Mouse (Mus musculus) hematopoietic stem cell, adult 5-6 weeks (primary cell): Measurements from ENCODE around the gene Dhx34. TPM values are rescaled to one million over a fixed set of nuclear protein-coding genes. Genes with fewer than 3 reads are reported as not detected.
A peak's percentile ranks its signal among the peaks of the same experiment; 100 is the strongest.

Experiments used
- ATAC-seq, 2 experiments: fragments of 125-278 bp in 1 of 2; replicated peaks in 1 of 2; 2 replicates each; pipeline ENCODE4 v1.8.0; 2016 to 2017; ENCODE audit warnings: inconsistent platforms in 2 of 2, mild to moderate bottlenecking in 2 of 2, moderate number of reproducible peaks in 2 of 2, low read depth in 1 of 2, moderate TSS enrichment in 1 of 2; ENCODE audit not compliant: low FRiP score in 2 of 2, poor library complexity in 2 of 2, severe bottlenecking in 2 of 2, insufficient read depth in 1 of 2, low TSS enrichment in 1 of 2
- total RNA-seq: library from RNA; stranded (forward); fragments of 172-1452, 232-1000 nt; gene quantifications from 2 replicates; pipeline ENCODE4 v1.2.3, GENCODE M21; 2017

The Dhx34 gene
- total RNA-seq, 1 experiment from 2014 or later, result 9.7 TPM

DNA sequence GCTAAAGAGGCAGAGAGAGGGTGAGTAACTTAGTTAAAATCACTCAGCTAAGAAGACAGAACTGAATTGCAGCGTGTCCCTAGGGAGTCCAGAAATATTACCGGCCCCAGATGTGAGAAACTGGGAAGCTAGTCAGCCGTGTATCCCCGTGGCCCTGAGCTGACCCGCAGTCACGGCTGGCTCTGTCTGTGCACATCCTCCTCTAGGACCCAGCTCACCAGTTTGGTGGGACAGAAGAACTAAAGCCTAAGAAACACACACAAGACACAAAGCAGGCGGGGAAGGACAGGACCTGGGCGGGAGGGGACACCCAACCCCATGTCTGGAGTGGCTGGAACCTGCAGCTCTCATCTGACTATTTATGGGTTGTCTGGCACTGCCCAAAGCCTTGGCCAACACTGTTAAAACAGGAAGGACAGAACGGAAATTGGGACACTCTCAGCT lies 17.7 kb upstream of the Dhx34 start:
- peak in 1 of 2 experiments; percentile 63; a peak in 1 of 4 replicates for ATAC-seq

DNA sequence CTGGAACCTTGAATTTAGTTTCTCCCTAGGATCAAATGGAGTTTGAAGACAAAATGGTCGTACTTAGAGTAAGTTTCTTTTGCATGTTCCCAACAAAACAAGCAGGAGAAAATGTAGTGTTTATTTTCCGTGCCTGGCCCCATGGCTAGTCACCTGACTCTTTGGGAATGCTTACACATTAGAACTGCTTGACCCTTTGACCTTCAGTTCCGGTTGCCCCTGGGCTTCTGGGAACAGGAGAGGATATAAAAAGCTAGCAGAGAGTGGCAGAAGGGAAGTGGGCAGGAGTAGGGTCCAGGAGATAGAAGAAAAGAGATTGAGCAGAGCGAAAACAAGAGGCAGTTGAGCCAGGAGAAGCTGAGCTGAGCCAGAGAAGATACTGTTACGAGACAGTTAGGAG lies 8.0 kb upstream of the Dhx34 start:
- no peak for ATAC-seq

DNA sequence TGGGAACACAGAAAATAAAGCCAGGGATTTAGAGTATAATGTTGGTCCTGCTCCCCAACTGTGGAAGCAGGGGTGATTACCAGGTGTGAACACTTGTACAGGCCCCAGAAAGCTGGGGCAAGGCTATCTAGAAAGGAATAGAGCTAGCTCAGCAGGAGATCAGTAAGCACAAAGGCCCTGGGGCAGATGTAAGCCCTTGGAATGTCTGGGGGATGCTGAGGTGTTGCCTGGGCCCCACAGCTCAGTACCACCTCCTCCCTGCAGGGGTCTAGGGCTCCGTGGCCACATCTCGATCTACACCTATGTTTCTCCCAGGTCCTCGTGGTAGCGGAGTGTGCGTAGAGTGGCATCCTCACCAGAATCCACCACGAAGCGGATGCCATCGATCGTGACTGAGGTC lies 7.9 kb downstream of the Dhx34 start:
- ATAC-seq, result no peak

- ATAC-seq, result no peak
Measured at GRCm38 (mm10) chr7:16213196-16213595, 8.6 kb downstream of the Dhx34 start.

GRCm38 (mm10) chr7:16210862-16211365 lies 10.9 kb downstream of the Dhx34 start:
- no peak for ATAC-seq

- no peak for ATAC-seq
Measured at GRCm38 (mm10) chr7:16208781-16209665, 12.8 kb downstream of the Dhx34 start.

DNA sequence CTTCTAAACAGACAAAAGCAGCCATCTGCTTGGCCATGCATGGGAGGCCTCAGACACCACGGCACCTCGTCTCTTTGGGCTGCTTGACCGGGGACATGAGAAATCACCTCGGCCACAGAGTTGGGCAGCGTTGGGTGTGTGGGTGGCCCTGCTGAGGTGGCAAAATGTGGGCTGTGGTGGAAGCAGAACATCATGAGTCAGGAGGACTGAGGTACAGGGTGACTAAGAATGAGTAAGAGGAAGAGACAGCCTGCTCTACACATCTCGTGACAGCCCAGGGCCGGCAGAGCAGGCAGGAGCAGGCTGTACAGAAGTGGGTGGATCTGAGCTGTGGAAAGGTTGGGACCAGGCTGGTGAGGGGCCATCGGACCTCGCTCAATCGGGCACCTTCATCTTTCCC lies 14.3 kb downstream of the Dhx34 start:
- ATAC-seq, result peak; percentile 12 to 49; a peak in 1 of 4 replicates

DNA sequence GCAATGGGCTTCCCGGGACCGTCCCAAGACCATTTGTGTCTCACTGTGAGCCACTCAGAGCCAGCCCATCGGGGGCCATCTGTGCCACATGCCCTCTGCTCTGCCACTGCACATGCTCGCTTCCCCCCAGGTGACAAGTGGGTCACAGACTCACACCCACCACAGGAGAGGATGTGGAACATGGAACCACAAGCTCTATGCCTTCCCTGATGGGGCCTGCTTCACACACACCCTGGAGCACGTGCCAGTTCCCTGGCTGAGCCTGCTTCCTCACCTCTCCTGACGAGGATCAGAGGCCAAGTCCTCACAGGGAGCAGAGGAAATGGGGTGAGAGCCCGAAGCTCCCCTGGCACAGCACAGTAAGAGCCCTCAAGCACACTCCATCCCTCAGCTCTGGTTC lies 14.8 kb downstream of the Dhx34 start:
- peak; percentile 15 to 18; a peak in 1 of 4 replicates for ATAC-seq

DNA sequence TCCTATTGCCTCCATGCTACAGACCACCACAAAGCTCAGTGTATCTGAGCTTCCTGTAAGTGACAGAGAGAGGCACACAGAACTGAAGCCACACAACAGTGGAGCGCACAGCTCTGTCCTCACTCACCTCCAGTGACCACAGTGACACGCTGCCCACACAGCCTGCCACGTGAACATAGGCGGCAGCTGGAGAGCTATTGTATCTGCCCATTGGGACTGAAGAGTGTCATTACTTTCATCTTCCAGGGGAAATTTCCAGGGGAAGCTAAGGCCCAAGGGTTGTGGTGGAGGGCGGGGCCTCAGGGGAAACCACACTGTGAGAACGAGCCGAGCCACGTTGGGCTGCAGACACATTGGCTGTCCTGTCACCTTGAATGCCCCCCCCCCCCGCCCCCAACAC lies 17.0 kb downstream of the Dhx34 start:
- no peak; a peak in 1 of 4 replicates for ATAC-seq

DNA sequence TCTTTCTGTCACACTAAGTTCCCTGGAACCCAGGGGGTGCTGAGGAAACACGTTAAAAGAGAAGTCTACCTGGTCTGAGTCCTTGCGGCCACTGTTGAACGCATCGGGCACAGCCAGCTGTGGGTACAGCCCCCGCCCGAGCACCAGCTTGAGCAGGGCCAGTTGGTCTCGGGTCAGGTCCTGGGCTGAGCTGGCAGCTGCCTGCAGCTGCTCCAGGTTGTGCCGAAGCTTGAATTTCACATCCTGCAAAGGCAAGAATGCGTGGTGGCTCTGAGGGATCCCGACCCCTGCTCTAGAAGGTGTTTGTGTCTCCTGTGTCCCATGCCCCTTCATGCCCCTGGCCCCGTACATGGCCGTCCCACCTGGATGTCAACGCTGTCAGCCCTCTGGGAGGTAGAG lies 18.3 kb downstream of the Dhx34 start:
- no peak for ATAC-seq

GRCm38 (mm10) chr7:16202756-16203504 lies 18.9 kb downstream of the Dhx34 start:
- no peak for ATAC-seq

DNA sequence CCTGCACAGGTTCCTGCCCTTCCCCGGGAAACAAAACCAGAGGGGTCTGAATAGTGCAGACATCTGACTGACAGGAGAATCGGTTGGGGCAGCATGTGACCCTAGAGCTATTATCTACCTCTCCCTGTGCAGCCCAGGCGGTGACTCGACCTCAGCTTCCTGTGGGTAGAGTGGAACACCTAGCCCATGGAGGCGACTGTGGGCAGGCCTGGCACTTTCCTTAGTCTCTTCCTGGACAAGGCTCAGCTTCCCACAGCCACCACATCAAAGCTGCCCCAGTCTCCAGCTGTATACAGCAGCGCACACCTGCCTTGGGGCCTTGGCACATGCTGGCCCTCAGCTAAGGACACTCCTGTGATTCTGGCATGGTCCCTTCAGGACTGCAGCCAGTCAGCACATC lies 20.7 kb downstream of the Dhx34 start:
- ATAC-seq, result peak; percentile 62 to 77

GRCm38 (mm10) chr7:16198540-16198939 lies 23.3 kb downstream of the Dhx34 start:
- no peak for ATAC-seq

DNA sequence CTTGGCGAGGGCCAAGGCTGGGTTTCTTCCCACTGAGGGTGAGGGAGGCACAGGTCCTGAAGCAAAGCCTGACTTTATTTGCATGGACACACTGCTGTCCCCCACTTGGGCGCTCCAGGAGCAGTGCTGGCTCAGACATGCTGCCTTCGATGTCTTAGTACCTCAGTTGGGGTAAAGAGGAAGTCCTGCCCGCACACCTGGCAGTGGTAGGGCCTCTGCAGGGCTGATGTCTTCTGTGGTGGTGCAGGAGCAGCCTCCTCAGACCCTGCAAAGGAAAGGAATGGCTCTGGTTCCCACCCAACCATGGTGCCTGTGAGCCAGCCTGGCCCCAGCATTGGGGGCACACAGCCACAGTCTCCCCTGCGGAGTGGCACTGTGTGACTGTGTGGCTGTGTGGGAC lies 24.7 kb downstream of the Dhx34 start:
- peak; percentile 34 to 46 for ATAC-seq

- ATAC-seq, result no peak
Measured at GRCm38 (mm10) chr7:16196616-16197015, 25.2 kb downstream of the Dhx34 start.

DNA sequence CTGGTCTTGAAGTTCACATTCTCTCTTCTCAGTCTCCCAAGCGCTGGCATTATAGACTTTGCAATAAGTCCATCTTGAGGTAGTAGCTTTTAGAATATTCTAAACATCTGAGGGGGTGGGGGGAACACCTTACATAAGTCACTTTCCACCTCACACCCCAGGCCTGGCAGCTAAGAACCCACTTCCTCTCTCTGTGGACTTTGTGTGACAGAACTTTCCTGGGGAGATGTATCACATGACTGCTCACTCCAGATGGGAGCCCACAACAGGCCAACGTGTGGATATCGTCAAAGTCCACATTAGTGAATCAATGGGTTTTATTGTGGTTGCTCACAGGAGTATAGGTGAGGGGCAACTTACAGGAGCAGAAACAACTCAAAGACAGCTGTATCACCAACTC lies 28.1 kb downstream of the Dhx34 start:
- ATAC-seq, result peak; percentile 37; a peak in 1 of 4 replicates

DNA sequence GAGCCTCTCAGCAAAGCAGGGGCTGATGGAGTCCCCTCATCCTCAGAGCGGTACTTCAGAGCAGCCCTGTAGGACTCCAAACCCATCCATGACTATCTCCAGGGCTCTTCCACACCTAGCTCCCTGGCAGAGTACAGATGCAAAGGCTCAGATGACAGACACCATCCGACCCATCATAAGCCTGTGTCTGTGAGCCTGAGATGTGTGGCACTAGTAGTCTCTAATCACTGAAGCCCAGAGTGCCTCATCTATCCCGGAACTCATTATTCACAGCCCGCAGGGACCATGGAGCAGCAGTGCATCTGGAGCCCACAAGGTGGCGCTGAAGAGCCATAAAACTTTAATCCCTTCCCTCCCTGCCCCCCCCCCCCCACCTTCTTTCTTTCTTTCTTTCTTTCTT lies 29.5 kb downstream of the Dhx34 start:
- peak; percentile 42 to 68; a peak in 2 of 4 replicates for ATAC-seq

- no peak for ATAC-seq
Measured at GRCm38 (mm10) chr7:16187494-16187893, 34.3 kb downstream of the Dhx34 start.
